In the genomic region with DNA sequence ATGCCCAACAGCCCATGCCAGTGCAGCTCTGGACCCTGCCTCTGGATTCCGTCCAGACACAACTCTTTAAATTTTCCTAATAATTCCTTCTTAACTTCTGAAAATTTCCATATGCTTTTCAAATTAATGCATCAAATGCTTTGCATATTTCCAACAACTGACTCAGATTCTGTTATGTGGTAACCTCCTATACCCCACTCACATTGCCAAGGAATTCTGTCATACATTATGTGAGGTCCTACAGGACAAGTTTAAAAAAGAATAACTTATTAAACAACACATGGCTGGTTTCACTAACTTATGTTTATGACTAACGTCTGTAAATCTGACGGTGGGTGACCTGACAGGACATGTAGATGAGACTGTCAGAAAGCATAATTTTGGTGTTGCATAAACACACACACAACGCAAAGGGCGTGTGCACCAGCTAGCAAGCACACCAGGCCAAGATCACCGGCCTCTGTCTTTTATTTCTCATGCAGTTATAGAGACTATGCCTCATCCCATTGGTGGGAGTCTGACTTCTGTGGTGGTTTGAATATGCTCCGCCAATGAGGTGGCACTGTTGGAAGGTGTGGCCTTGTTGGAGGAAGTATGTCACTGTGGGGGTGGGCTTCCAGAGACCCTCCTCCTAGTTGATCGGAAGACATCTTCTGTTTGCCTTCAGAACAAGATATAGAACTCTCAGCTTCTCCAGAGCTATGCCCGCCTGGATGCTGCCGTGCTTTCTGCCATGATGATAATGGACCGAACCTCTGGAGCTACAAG, we compare ENCODE assay signal across 41 mouse cellular contexts. TPM values are rescaled to one million over a fixed set of nuclear protein-coding genes. Genes with fewer than 3 reads are reported as not detected.
DNase-seq lines count a peak whose midpoint lies in the region; ATAC-seq and TF ChIP-seq lines count a peak whose summit lies in the region.
"Had no signal": no experiment of that assay in that cellular context is flagged by ENCODE, and none has a peak within 500 bp of the region (broad histone marks: within the 10 kb centered on the region; RNA-seq: fewer than 3 reads in every experiment).

No protein-coding gene starts in this region.

- no peaks in the 10 kb centered on the region for H3K27me3 ChIP-seq in kidney, postnatal 0 days (ENCODE audit: insufficient read depth, low read length)
- no peaks in the 10 kb centered on the region for H3K27me3 ChIP-seq in lung, postnatal 0 days (replicated peaks; ENCODE audit: insufficient read depth, low read length)
- H3K27me3 ChIP-seq: CH12.LX; forebrain, embryonic 15.5 days; hindbrain, embryonic 12.5 days; limb, embryonic 13.5 days; liver, embryonic 13.5 days; neural tube, embryonic 12.5 days had no signal

- no peak overlapping the region for H3K4me3 ChIP-seq in kidney, postnatal 0 days (replicated peaks; ENCODE audit: low read depth, low read length)
- no peak overlapping the region for H3K4me3 ChIP-seq in lung, postnatal 0 days (ENCODE audit: low read depth, low read length)
- no peak overlapping the region for H3K4me3 ChIP-seq in embryonic fibroblast, embryonic 13.5 days (ENCODE audit: insufficient read depth, low read length)
- H3K4me3 ChIP-seq: forebrain, embryonic 10.5 days; forebrain, embryonic 15.5 days; hindbrain, embryonic 12.5 days; limb, embryonic 13.5 days; liver, embryonic 13.5 days; myocyte; neural tube, embryonic 12.5 days had no signal

- H3K4me1 ChIP-seq in kidney, postnatal 0 days (replicated peaks; ENCODE audit: insufficient read depth, low read length) = peaks cover 3% of the 10 kb centered on the region; the same call in 1 of the 2 replicates
- no peaks in the 10 kb centered on the region for H3K4me1 ChIP-seq in lung, postnatal 0 days (ENCODE audit: insufficient read depth, low read depth, low read length)
- peaks cover 17% of the 10 kb centered on the region for H3K4me1 ChIP-seq in embryonic fibroblast, embryonic 13.5 days (ENCODE audit: control insufficient read depth, insufficient read depth, low read length)

- peak; percentile 24; the same call in 1 of the 2 replicates for ATAC-seq in kidney, postnatal 0 days (replicated peaks; ENCODE audit: low FRiP score, low read depth)
- ATAC-seq in lung, postnatal 0 days = peak; percentile 77
- ATAC-seq: forebrain, embryonic 15.5 days; hindbrain, postnatal 0 days; intestine, postnatal 0 days had no signal

- H3K27ac ChIP-seq in kidney, postnatal 0 days = peak overlapping the region; percentile 47
- H3K27ac ChIP-seq in lung, postnatal 0 days (ENCODE audit: low read length) = no peak overlapping the region
- H3K27ac ChIP-seq in embryonic fibroblast, embryonic 13.5 days (ENCODE audit: insufficient read depth, low read length) = peak overlapping the region; percentile 63
- H3K27ac ChIP-seq: forebrain, embryonic 10.5 days; forebrain, embryonic 15.5 days; hindbrain, embryonic 12.5 days; hindbrain, postnatal 0 days; limb, embryonic 13.5 days; liver, embryonic 13.5 days; neural tube, embryonic 12.5 days had no signal

- no peak for TF ChIP-seq POLR2A in embryonic fibroblast, embryonic 13.5 days (IDR thresholded peaks at IDR 0.05; ENCODE audit: low read depth, low read length)

- TF ChIP-seq CTCF in kidney, postnatal 0 days (IDR thresholded peaks at IDR 0.05; ENCODE audit: low read depth) = no peak
- no peak for TF ChIP-seq CTCF in lung, postnatal 0 days (IDR thresholded peaks at IDR 0.05)
- TF ChIP-seq CTCF in embryonic fibroblast, embryonic 13.5 days (IDR thresholded peaks at IDR 0.05; ENCODE audit: borderline replicate concordance, insufficient read depth, low read length) = no peak

- intact Hi-C loops in gastrocnemius, postnatal 14 days (cut with DNase I; ENCODE audit: low total_unique reads) = no loop called here

- DNase-seq in kidney, postnatal 0 days (ENCODE audit: low spot score) = peak; percentile 62
- DNase-seq in kidney, postnatal 4 days = no peak
- DNase-seq in lung, postnatal 0 days (ENCODE audit: low spot score) = peak; percentile 73
- no peak for DNase-seq in lung, postnatal 10 days
- peak; percentile 42 for DNase-seq in ES-CJ7 (ENCODE audit: low read depth, low spot score)
- DNase-seq in left cerebral cortex, adult 8-10 months (ENCODE audit: low spot score in 2 of 2) = no peak
- no peak for DNase-seq in gastrocnemius, postnatal 14 days
- DNase-seq: adrenal gland, adult 8-10 months; cerebellum, adult 8-10 months; cerebellum, postnatal 25 days; gastrocnemius, postnatal 36 days; heart, adult 18-20 months; heart, postnatal 36 days; kidney, adult 9 months; layer of hippocampus, adult 9-11 months; liver, embryonic 13.5 days; lung, postnatal 14 days; right cerebral cortex, postnatal 4 days had no signal

- WGBS in kidney, postnatal 0 days = 85% methylated on average over 11 of the region's 11 CpGs
- 79% methylated on average over 11 of the region's 11 CpGs for WGBS in lung, postnatal 0 days

- no peak overlapping the region for H3K4me2 ChIP-seq in kidney, postnatal 0 days (ENCODE audit: low read length)
- no peak overlapping the region for H3K4me2 ChIP-seq in lung, postnatal 0 days (replicated peaks; ENCODE audit: low read depth, low read length)
- H3K4me2 ChIP-seq: forebrain, embryonic 15.5 days; heart, embryonic 11.5 days; hindbrain, embryonic 12.5 days; limb, embryonic 13.5 days; liver, embryonic 13.5 days; midbrain, embryonic 11.5 days; neural tube, embryonic 12.5 days had no signal

- H3K36me3 ChIP-seq in kidney, postnatal 0 days (ENCODE audit: insufficient read depth, low read length) = no peaks in the 10 kb centered on the region
- no peaks in the 10 kb centered on the region for H3K36me3 ChIP-seq in lung, postnatal 0 days (ENCODE audit: insufficient read depth, low read length)
- H3K36me3 ChIP-seq: liver, embryonic 13.5 days had no signal

- no peaks in the 10 kb centered on the region for H3K9me3 ChIP-seq in kidney, postnatal 0 days (replicated peaks; ENCODE audit: low read length)
- no peaks in the 10 kb centered on the region for H3K9me3 ChIP-seq in lung, postnatal 0 days (ENCODE audit: low read length)
- H3K9me3 ChIP-seq: forebrain, embryonic 10.5 days; forebrain, embryonic 15.5 days; hindbrain, embryonic 12.5 days; limb, embryonic 13.5 days; liver, embryonic 13.5 days; neural tube, embryonic 12.5 days had no signal

- H3K9ac ChIP-seq in kidney, postnatal 0 days (ENCODE audit: low read depth, low read length) = no peak overlapping the region
- H3K9ac ChIP-seq in lung, postnatal 0 days (replicated peaks; ENCODE audit: low read depth) = no peak overlapping the region
- H3K9ac ChIP-seq: forebrain, embryonic 15.5 days; hindbrain, embryonic 12.5 days; limb, embryonic 13.5 days; liver, embryonic 13.5 days; neural tube, embryonic 12.5 days had no signal

- no peak for TF ChIP-seq EP300 in lung, postnatal 0 days (IDR thresholded peaks at IDR 0.05)

RNA-seq across cellular contexts. Expression of gene Tulp3, which starts 13.5 kb away (rescaled TPM):
- 15.0 and 17.6 TPM in 2 replicates for polyA plus RNA-seq in kidney, postnatal 0 days (2015; fragmentation: Nextera tagmentation; extraction: Ambion mirVana)
- 9.5 and 10.9 TPM in 2 replicates for polyA plus RNA-seq in lung, postnatal 0 days (2015; fragmentation: Nextera tagmentation; extraction: Ambion mirVana)
- polyA plus RNA-seq in embryonic fibroblast, embryonic 13.5 days (2011; ENCODE audit: insufficient read length, low read depth, missing spikeins) = 56.8 and 67.0 TPM in 2 replicates
- 10 to 100 TPM; 16.6 to 22.1 (median 20.2) TPM for total RNA-seq in left cerebral cortex, adult 8-10 months (2022)
- total RNA-seq in gastrocnemius, postnatal 14 days (2021) = 10 to 100 TPM in 1 of 2 experiments, 1 to 10 TPM in 1; 6.6 to 10.2 TPM

RNA-seq across cellular contexts. Expression of gene Rhno1, which starts 20.6 kb away (rescaled TPM):
- 68.3 and 73.9 TPM in 2 replicates for polyA plus RNA-seq in kidney, postnatal 0 days (2015; fragmentation: Nextera tagmentation; extraction: Ambion mirVana)
- 41.8 and 43.8 TPM in 2 replicates for polyA plus RNA-seq in lung, postnatal 0 days (2015; fragmentation: Nextera tagmentation; extraction: Ambion mirVana)
- 39.6 TPM in 2 replicates for polyA plus RNA-seq in embryonic fibroblast, embryonic 13.5 days (2011; ENCODE audit: insufficient read length, low read depth, missing spikeins)
- total RNA-seq in left cerebral cortex, adult 8-10 months (2022) = 10 to 100 TPM; 17.3 to 20.1 (median 18.8) TPM
- 1 to 10 TPM; 9.0 to 9.7 TPM for total RNA-seq in gastrocnemius, postnatal 14 days (2021)

RNA-seq across cellular contexts. Expression of gene Foxm1, which starts 20.6 kb away (rescaled TPM):
- 11.8 TPM in 2 replicates for polyA plus RNA-seq in kidney, postnatal 0 days (2015; fragmentation: Nextera tagmentation; extraction: Ambion mirVana)
- 1.3 and 2.0 TPM in 2 replicates for polyA plus RNA-seq in lung, postnatal 0 days (2015; fragmentation: Nextera tagmentation; extraction: Ambion mirVana)
- polyA plus RNA-seq in embryonic fibroblast, embryonic 13.5 days (2011; ENCODE audit: insufficient read length, low read depth, missing spikeins) = 41.6 and 45.7 TPM in 2 replicates
- total RNA-seq in left cerebral cortex, adult 8-10 months (2022) = 1 to 10 TPM in 3 of 4 experiments, under 1 TPM in 1; 0.81 to 1.8 (median 1.7) TPM
- 1 to 10 TPM; 4.1 to 4.4 TPM for total RNA-seq in gastrocnemius, postnatal 14 days (2021)

RNA-seq across cellular contexts. Expression of gene Tex52, which starts 33.1 kb away (rescaled TPM):
- not detected in 2 replicates for polyA plus RNA-seq in kidney, postnatal 0 days (2015; fragmentation: Nextera tagmentation; extraction: Ambion mirVana)
- 0.13 and 0.17 TPM in 2 replicates for polyA plus RNA-seq in lung, postnatal 0 days (2015; fragmentation: Nextera tagmentation; extraction: Ambion mirVana)
- not detected in 2 replicates for polyA plus RNA-seq in embryonic fibroblast, embryonic 13.5 days (2011; ENCODE audit: insufficient read length, low read depth, missing spikeins)
- 1 to 10 TPM; 1.6 to 2.3 (median 1.9) TPM for total RNA-seq in left cerebral cortex, adult 8-10 months (2022)
- total RNA-seq in gastrocnemius, postnatal 14 days (2021) = not detected
- total RNA-seq: adrenal gland, adult 8-10 months; CH12.LX; gastrocnemius, adult 18-20 months; gastrocnemius, postnatal 36 days; heart, adult 18-20 months; heart, postnatal 36 days; megakaryocyte progenitor cell, adult 5-6 weeks had no signal
- polyA plus RNA-seq: intestine, postnatal 0 days; liver, embryonic 13.5 days; urinary bladder, adult 2 months had no signal

RNA-seq across cellular contexts. Expression of gene Gm44596, which starts 33.2 kb away (rescaled TPM):
- polyA plus RNA-seq in kidney, postnatal 0 days (2015; fragmentation: Nextera tagmentation; extraction: Ambion mirVana) = not detected in 2 replicates
- not detected in 2 replicates for polyA plus RNA-seq in lung, postnatal 0 days (2015; fragmentation: Nextera tagmentation; extraction: Ambion mirVana)
- not detected in 2 replicates for polyA plus RNA-seq in embryonic fibroblast, embryonic 13.5 days (2011; ENCODE audit: insufficient read length, low read depth, missing spikeins)
- not detected for total RNA-seq in left cerebral cortex, adult 8-10 months (2022)
- not detected for total RNA-seq in gastrocnemius, postnatal 14 days (2021)
- total RNA-seq: adrenal gland, adult 8-10 months; CH12.LX; gastrocnemius, adult 18-20 months; gastrocnemius, postnatal 36 days; heart, adult 18-20 months; heart, postnatal 36 days; hindbrain, postnatal 0 days; left cerebral cortex, adult 18-20 months; left cerebral cortex, postnatal 25 days; megakaryocyte progenitor cell, adult 5-6 weeks; midbrain, postnatal 0 days had no signal
- polyA plus RNA-seq: C2C12; embryonic facial prominence, embryonic 11.5 days; forebrain, embryonic 10.5 days; forebrain, embryonic 15.5 days; frontal cortex, adult 2 months; heart, embryonic 11.5 days; heart, embryonic 16.5 days; hindbrain, embryonic 12.5 days; hindbrain, postnatal 0 days; intestine, postnatal 0 days; limb, embryonic 13.5 days; liver, embryonic 13.5 days; midbrain, embryonic 11.5 days; midbrain, postnatal 0 days; myocyte; neural tube, embryonic 12.5 days; spleen, adult 2 months; urinary bladder, adult 2 months had no signal

Comparison
In these comparisons a context has a peak if more than half of its experiments do, and no peak if none do; other contexts are left out.
1. DNase-seq: peak in kidney, postnatal 0 days (single experiment), lung, postnatal 0 days (single experiment) and ES-CJ7 (single experiment); none in kidney, postnatal 4 days (0 of 2), lung, postnatal 10 days (single experiment), left cerebral cortex, adult 8-10 months (0 of 2) and gastrocnemius, postnatal 14 days (single experiment).